Mouse (Mus musculus) heart, embryonic 16.5 days (tissue): Measurements from ENCODE around the gene Cacng4. TPM values are rescaled to one million over a fixed set of nuclear protein-coding genes. Genes with fewer than 3 reads are reported as not detected.
A peak's percentile ranks its signal among the peaks of the same experiment; 100 is the strongest.

Experiments
- ATAC-seq: fragments of 200-750 bp; cut with Nextera tagmentation; replicated peaks from 2 replicates; pipeline ENCODE4 v1.8.0; 2017; ENCODE audit warnings: moderate number of reproducible peaks; ENCODE audit not compliant: insufficient read depth, low FRiP score; ENCODE audit errors: extremely low read depth
- H3K27ac ChIP-seq: fragments of 300-500 bp; sonication (generic); 2 replicates; pipeline ENCODE4 v1.5.1; 2014; ENCODE audit warnings: mild to moderate bottlenecking, low read length, control low read depth, moderate library complexity
- H3K27me3 ChIP-seq: fragments of 300-500 bp; sonication (generic); 2 replicates; pipeline ENCODE4 v1.6.1; 2014; ENCODE audit warnings: low read length, mixed read lengths; ENCODE audit not compliant: control insufficient read depth, insufficient read depth
- H3K36me3 ChIP-seq: fragments of 300-500 bp; sonication (generic); 2 replicates; pipeline ENCODE4 v1.6.1; 2014; ENCODE audit not compliant: control insufficient read depth, insufficient read depth
- H3K4me1 ChIP-seq: fragments of 300-500 bp; sonication (generic); 2 replicates; pipeline ENCODE4 v1.6.1; 2014; ENCODE audit warnings: low read length, mixed read lengths; ENCODE audit not compliant: control insufficient read depth, insufficient read depth
- H3K4me2 ChIP-seq: fragments of 300-500 bp; sonication (generic); 2 replicates; pipeline ENCODE4 v1.6.1; 2014; ENCODE audit warnings: low read depth, mild to moderate bottlenecking, control low read depth, low read length
- H3K4me3 ChIP-seq: fragments of 300-500 bp; sonication (generic); 2 replicates; pipeline ENCODE4 v1.5.1; 2014; ENCODE audit warnings: mild to moderate bottlenecking, control low read depth, low read length
- H3K9ac ChIP-seq: fragments of 300-500 bp; sonication (generic); 2 replicates; pipeline ENCODE4 v1.6.1; 2014; ENCODE audit warnings: low read length, control low read depth
- H3K9me3 ChIP-seq: fragments of 300-500 bp; sonication (generic); replicated peaks from 2 replicates; pipeline ENCODE4 v1.6.1; 2016; ENCODE audit warnings: low read length; ENCODE audit not compliant: control insufficient read depth
- WGBS: fragments of 180-500 bp; shearing (Covaris S2); extraction: QIAGEN DNeasy Blood & Tissue Kit; methylation state at CpG from one replicate; pipeline ENCODE4 v1.1.7; 2014; 5-methylcytosine and 5-hydroxymethylcytosine counted together
- polyA plus RNA-seq: library from polyadenylated mRNA; unstranded; fragments of >200 nt; fragmentation: Nextera tagmentation; extraction: Ambion mirVana; gene quantifications from 2 replicates; pipeline ENCODE4 v1.2.1, GENCODE M21; 2015

Cacng4 gene
- polyA plus RNA-seq, 1 experiment from 2014 or later, result 0.32 TPM

DNA sequence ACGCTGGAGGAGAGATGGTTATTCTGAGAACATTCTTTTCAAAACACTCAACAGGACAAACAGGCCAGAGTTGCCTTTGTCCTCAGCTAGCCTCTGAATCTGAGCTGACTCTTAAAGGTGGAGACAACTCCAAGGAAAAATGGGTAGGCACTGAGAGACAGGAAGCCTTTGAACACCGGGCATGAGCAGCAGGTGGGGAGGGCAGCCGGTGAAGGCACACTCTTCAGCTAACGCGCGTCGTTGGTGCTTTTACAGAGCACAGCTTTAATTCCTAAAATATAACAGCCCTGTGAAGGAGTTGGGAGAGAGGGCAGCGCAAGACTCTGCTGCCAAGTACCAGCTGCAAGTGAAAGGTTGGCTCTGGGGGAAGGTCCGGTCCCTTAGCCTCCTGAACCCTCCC lies 5.0 kb upstream of the Cacng4 start:
- no peak overlapping the region for H3K27ac ChIP-seq
- H3K36me3 ChIP-seq, result no peaks in the 10 kb centered on the region
- no peak overlapping the region for H3K4me2 ChIP-seq
- no peak overlapping the region for H3K9ac ChIP-seq
- H3K27me3 ChIP-seq, result peaks cover 66% of the 10 kb centered on the region
- 30% methylated on average over 9 of the region's 9 CpGs for WGBS
- no peaks in the 10 kb centered on the region for H3K9me3 ChIP-seq
- no peak overlapping the region for H3K4me3 ChIP-seq
- H3K4me1 ChIP-seq, result peaks cover 2% of the 10 kb centered on the region; the same call in 1 of the 2 replicates
- ATAC-seq, result no peak

DNA sequence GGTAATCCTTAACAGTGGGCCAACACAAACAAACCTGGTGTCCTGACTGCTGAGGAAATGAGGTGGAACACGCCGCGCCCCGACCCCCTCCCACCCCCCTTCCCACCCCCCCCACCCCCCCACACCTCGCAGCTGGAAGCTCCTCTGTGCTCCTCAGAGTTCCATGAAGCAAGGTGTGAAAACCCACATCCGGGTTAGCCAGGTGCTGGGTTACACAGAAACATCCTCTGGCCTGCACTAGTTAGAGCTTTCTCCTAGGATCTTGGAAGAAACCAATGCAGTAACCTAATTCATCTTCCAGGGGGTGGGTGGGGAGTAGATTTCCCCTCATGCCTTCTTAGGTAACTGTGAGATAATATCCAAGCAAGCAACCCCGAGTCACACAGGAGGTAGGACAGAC lies 2.0 kb upstream of the Cacng4 start:
- no peak overlapping the region for H3K4me3 ChIP-seq
- peaks cover 14% of the 10 kb centered on the region; the same call in 1 of the 2 replicates for H3K4me1 ChIP-seq
- 23% methylated on average over 5 of the region's 7 CpGs for WGBS
- no peak for ATAC-seq
- no peaks in the 10 kb centered on the region for H3K9me3 ChIP-seq
- H3K27ac ChIP-seq, result no peak overlapping the region
- H3K27me3 ChIP-seq, result peaks cover 86% of the 10 kb centered on the region
- no peak overlapping the region for H3K9ac ChIP-seq
- H3K4me2 ChIP-seq, result no peak overlapping the region
- H3K36me3 ChIP-seq, result no peaks in the 10 kb centered on the region

DNA sequence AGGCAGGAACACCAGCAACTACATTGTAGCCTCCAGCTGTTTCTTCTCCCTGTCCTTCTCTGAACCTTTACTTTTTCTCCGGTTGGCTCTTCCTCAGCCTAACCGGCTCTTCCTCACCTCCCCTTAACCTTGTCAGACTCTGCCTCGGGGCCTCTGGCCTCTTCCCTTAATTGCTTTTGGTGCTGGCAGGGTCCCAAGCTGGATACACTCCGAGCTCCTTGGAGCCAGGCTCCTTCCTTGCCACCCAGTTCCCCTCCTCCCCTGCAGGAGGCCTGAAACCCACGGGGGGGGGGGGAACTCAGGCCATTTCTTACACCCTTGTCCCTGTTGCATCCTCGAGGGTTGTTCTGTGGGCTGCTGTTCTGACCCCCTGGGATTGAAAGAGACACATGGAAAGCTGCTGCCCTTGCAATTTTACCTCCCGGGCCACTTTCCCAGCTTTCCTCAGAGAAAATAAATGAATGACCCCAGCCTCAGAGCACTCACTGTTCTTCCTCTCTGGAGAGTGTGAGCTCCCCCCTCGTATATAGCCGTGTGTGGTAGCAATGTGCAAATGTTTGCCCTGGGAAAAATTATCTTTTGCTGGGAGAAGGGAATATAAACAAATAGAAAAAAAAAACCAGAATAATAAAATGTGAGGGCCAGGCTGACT lies 1.2 kb upstream of the Cacng4 start:
- Histone ChIP-seq H3K4me1 (peaks cover 14% of the 10 kb centered on the region; the same call in 1 of the 2 replicates), H3K36me3 (no peaks in the 10 kb centered on the region), H3K27ac (no peak overlapping the region), H3K4me3 (no peak overlapping the region), H3K27me3 (peaks cover 82% of the 10 kb centered on the region), H3K4me2 (no peak overlapping the region), H3K9me3 (no peaks in the 10 kb centered on the region), H3K9ac (no peak overlapping the region)
- 7% methylated on average over 9 of the region's 9 CpGs for WGBS
- no peak for ATAC-seq

DNA sequence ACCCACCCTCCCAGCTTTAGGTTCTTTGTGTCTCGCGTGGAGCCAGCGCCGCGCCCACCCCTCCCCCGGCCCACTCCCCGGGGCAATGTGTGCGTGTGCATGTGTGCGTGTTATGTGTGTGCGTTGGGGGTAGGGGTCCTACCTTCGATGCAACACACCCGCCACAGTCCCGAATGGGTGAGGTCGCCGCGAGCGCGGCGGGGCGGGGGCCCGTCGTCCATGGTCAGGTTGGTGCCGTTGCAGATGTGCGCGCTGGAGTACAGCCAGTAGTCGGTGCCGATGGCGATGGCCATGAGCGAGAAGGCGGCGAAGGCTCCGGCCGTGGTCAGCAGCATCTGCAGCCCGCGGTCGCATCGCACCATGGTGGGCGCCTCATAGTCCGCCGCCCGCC lies 259 bp downstream of the Cacng4 start:
- Histone ChIP-seq H3K9ac (peak overlapping the region; percentile 47), H3K4me2 (peak overlapping the region; percentile 93), H3K4me1 (peaks cover 14% of the 10 kb centered on the region; the same call in 1 of the 2 replicates), H3K36me3 (no peaks in the 10 kb centered on the region), H3K4me3 (peak overlapping the region; percentile 56), H3K27me3 (peaks cover 72% of the 10 kb centered on the region), H3K27ac (no peak overlapping the region), H3K9me3 (no peaks in the 10 kb centered on the region)
- 1% methylated on average over 39 of the region's 41 CpGs for WGBS
- no peak for ATAC-seq

DNA sequence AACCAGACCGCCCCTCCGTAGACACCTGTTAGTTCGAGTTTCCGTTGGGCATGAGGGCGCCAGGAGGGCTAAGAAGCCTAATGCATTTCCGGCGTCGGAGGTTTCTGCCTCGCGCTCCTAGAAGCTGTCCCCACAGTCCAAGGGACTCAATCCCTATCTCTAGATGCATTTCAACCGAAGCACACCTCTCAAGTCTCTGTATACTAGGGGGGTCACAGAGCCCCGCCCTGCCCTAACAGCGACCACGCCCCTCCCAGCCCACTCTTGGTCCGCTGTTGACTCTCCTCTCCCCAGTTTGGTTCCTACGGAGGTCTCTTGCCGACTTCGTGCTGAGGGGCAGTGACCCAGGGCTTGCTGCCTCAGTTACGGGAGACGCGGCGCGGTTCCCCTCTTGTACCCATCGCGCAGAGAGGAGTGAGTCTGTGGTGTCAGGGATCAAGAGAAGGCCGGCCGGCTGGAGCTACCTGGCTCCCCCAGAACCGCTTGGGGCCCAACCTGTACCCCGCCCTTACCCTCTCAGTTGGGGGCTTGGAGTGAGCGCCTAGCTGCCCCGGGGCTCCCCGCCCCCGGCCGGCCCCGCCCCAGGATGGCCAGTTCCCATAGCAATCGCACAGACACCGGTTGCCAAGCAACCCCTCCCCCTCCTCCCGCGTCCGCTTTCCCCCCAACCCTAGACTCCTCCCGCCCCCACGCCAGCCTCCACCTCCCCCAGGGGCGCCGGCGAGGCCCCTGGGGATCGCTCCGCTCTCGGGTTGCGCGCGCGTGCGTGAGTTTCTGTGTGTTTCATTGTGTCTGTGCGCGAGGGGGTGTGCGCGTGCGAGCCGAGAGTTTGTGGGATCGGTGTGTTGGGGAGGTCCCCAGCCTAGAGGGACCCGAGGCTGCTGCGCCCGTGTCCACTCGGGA lies 906 bp downstream of the Cacng4 start:
- no peak; the same call in 1 of the 2 replicates for ATAC-seq
- Histone ChIP-seq H3K27me3 (peaks cover 66% of the 10 kb centered on the region), H3K36me3 (no peaks in the 10 kb centered on the region), H3K4me3 (peak overlapping the region; percentile 56), H3K27ac (no peak overlapping the region), H3K4me1 (peaks cover 14% of the 10 kb centered on the region; the same call in 1 of the 2 replicates), H3K4me2 (peak overlapping the region; percentile 93), H3K9ac (peak overlapping the region; percentile 47), H3K9me3 (no peaks in the 10 kb centered on the region)
- under 1% methylated on average over 63 of the region's 64 CpGs for whole genome bisulfite sequencing

DNA sequence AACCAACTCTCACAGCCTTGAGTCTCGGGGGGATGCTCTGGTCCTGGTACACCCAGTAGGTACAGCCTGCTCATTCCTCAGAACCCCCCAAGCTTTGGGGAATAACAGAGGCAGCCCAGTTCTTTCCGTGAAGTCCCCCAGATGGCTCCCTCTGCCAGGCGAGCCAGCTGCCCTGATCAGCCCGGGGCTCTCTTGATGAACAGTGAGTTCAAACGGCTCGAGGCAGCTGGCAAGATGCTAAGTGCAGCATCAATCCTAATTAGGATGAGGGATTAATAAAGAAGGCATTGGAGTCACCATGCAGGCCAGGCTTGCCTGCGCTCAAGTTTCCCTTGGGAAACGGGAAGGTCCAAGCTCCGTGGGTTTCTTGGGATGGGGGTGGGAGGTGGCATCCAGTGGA lies 2.2 kb downstream of the Cacng4 start:
- no peak for ATAC-seq
- 42% methylated on average over 9 of the region's 9 CpGs for WGBS

DNA sequence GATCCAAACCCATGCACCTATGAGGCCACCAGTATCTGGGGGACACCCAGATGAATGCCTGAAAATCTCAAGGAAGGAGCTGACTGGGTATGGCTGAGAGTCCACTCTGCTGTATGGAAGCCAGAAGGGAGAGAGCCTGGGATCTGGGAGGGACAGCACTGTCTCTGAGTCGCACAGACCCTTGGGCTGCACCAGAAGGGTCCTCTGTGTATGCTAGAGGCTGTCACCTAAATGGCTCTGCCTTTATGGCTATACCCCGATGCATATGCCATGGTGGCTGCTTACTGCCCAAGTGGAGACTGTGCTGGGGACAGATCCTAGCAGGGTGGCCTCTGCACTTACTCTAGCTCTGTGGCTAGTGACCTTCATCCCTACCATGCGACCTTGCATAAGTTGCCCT lies 8.6 kb downstream of the Cacng4 start:
- ATAC-seq, result no peak
- no peak overlapping the region for H3K27ac ChIP-seq
- H3K36me3 ChIP-seq, result no peaks in the 10 kb centered on the region
- peaks cover 3% of the 10 kb centered on the region; the same call in 1 of the 2 replicates for H3K27me3 ChIP-seq
- no peak overlapping the region for H3K4me2 ChIP-seq
- WGBS, result 59% methylated on average over 3 of the region's 3 CpGs
- no peaks in the 10 kb centered on the region for H3K4me1 ChIP-seq
- no peak overlapping the region for H3K9ac ChIP-seq
- no peaks in the 10 kb centered on the region for H3K9me3 ChIP-seq
- H3K4me3 ChIP-seq, result no peak overlapping the region

More for the DNA sequence above, 2.2 kb downstream of the Cacng4 start:
- Histone ChIP-seq H3K27ac (no peak overlapping the region), H3K9me3 (no peaks in the 10 kb centered on the region), H3K4me1 (peaks cover 14% of the 10 kb centered on the region; the same call in 1 of the 2 replicates), H3K36me3 (no peaks in the 10 kb centered on the region), H3K9ac (no peak overlapping the region), H3K27me3 (peaks cover 52% of the 10 kb centered on the region), H3K4me3 (no peak overlapping the region), H3K4me2 (no peak overlapping the region)

DNA sequence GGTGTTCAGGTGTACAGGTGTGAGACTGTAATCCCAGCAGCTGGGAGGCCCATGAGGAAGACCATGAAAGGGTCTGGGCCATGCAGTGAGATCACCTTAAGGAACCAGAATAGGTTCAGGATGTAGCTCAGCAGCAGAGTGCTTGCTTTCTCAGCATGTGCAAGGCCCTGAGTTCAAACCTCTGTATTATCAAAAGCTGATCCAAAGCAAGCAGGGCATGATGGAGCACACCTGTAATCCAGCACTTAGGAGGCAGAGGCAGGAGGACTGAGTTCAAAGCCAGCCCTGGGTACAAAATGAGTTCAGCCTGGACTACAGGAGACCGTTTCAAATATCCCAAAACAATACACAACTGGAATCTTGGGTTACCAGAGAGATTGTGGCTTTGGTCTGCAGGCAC lies 9.1 kb downstream of the Cacng4 start:
- 100% methylated on average over 1 of the region's 1 CpGs for WGBS
- Histone ChIP-seq H3K9me3 (no peaks in the 10 kb centered on the region), H3K9ac (no peak overlapping the region), H3K4me3 (no peak overlapping the region), H3K27ac (no peak overlapping the region), H3K4me2 (no peak overlapping the region), H3K36me3 (no peaks in the 10 kb centered on the region), H3K27me3 (peaks cover 2% of the 10 kb centered on the region; the same call in 1 of the 2 replicates), H3K4me1 (no peaks in the 10 kb centered on the region)
- no peak for ATAC-seq
